Mouse (Mus musculus) liver, adult 2 months (tissue): ENCODE data around the gene Daam2.

Experiments
- CTCF ChIP-seq: fragments of 200-500 bp; IDR thresholded peaks from 2 replicates; pipeline ENCODE4 v1.5.1; 2011; ENCODE audit warnings: low read depth, low read length, control low read depth
- POLR2A ChIP-seq: fragments of 200-500 bp; IDR thresholded peaks from 2 replicates; pipeline ENCODE4 v1.6.1; 2011; ENCODE audit warnings: low read length, control low read depth; ENCODE audit not compliant: insufficient read depth; ENCODE audit errors: extremely low read depth

- TF ChIP-seq POLR2A (no peak), CTCF (no peak)
Observed at GRCm38 (mm10) chr17:49448570-49449229, 115.4 kb downstream of the Daam2 start.
